Mouse (Mus musculus) stomach, postnatal 0 days (tissue): Measurements from ENCODE around the gene Mapk14.

Experiments
- CTCF ChIP-seq: IDR thresholded peaks from 2 replicates; pipeline ENCODE4 v1.5.1; 2016; ENCODE audit warnings: antibody characterized with exemption, low read depth, mild to moderate bottlenecking, moderate library complexity
- EP300 ChIP-seq: optimal IDR thresholded peaks from 2 replicates; pipeline ENCODE3; 2016; ENCODE audit warnings: antibody characterized with exemption

GRCm38 (mm10) chr17:28702646-28703045 is 11.5 kb downstream of the Mapk14 start:
- no peak for TF ChIP-seq CTCF
- TF ChIP-seq EP300, result no peak
